Mouse (Mus musculus): Measurements from ENCODE around the gene S1pr5.
"Not testable (repeated sequence)": the region's sequence is repeated elsewhere in the genome, so short reads cannot be mapped to it uniquely, and the experiment has no call there.

- not testable (repeated sequence) for TF ChIP-seq CTCF (IDR thresholded peaks at IDR 0.05; ENCODE audit: extremely low read depth, insufficient read length, insufficient replicate concordance, low read depth, low read length); POLR2A (IDR thresholded peaks at IDR 0.05; ENCODE audit: low read depth, low read length)
Measured at GRCm38 (mm10) chr9:21291868-21292267, 43.6 kb upstream of the S1pr5 start.

Measured in small intestine, adult 2 months (tissue).